Mouse (Mus musculus): ENCODE results near the gene Epx. TPM values are rescaled to one million over a fixed set of nuclear protein-coding genes. Genes with fewer than 3 reads are reported as not detected.
"Not testable (repeated sequence)": the region's sequence is repeated elsewhere in the genome, so short reads cannot be mapped to it uniquely, and the experiment has no call there.

Epx gene
- polyA plus RNA-seq, 1 experiment from 2014 or later: 0.52 TPM

DNA sequence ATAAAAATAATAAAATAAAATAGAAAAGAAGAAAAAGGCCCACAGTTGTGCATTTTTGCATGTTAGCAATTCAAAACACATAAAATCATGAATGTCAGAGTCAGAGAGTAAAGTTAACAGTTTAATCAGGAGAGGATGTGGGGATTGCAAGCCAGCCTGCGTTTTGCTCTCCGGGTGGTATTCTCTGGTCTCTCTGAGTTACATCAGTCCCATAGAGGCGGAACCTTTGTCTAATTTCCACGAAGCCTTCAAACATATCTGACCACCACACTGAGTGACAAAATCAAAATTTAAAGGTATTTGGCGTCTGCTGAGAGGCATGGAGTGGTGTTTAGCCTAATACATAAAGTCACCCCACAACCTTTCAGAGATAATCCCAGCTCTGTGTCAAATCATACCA is 9.5 kb upstream of the Epx start:
- no peak for DNase-seq
- H3K9ac ChIP-seq (replicated peaks): no peak overlapping the region
- H3K36me3 ChIP-seq (replicated peaks; ENCODE audit: insufficient read depth, low read length): no peaks in the 10 kb centered on the region
- ATAC-seq: no peak
- H3K4me2 ChIP-seq (ENCODE audit: low read depth, low read length): no peak overlapping the region
- no peak overlapping the region for H3K4me3 ChIP-seq (ENCODE audit: low read depth, low read length)
- TF ChIP-seq EP300 (IDR thresholded peaks at IDR 0.05; ENCODE audit: low read depth) (no peak), CTCF (IDR thresholded peaks at IDR 0.05; ENCODE audit: low read depth) (no peak)
- no peak overlapping the region for H3K27ac ChIP-seq (ENCODE audit: low read depth)
- H3K9me3 ChIP-seq (ENCODE audit: low read length): no peaks in the 10 kb centered on the region
- no peaks in the 10 kb centered on the region for H3K27me3 ChIP-seq (ENCODE audit: insufficient read depth, low read length)
- WGBS (ENCODE audit: insufficient replicate concordance): 66% methylated on average over 5 of the region's 5 CpGs
- H3K4me1 ChIP-seq (ENCODE audit: insufficient read depth): no peaks in the 10 kb centered on the region

DNA sequence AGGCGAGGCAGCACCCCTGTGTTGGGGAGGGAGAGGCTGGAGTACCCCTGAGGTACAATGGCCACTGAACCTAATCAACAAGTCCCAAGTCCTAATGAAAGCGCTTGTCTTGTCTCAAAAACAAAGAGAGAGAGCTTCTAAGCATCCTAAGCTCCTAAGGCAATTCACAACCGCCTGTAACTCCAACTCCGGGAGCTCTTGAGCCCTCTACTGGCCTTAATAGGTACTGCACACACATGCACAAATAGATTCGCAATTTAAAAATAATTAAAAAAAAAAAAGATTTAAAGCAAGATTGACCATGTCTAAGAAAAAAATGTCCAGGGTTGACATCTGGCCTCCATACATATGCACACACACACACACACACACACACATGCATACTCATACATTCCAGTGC is 8.2 kb upstream of the Epx start:
- DNase-seq (no peak), ATAC-seq (no peak)
- H3K36me3 ChIP-seq (replicated peaks; ENCODE audit: insufficient read depth, low read length): no peaks in the 10 kb centered on the region
- H3K9ac ChIP-seq (replicated peaks): no peak overlapping the region
- no peaks in the 10 kb centered on the region for H3K27me3 ChIP-seq (ENCODE audit: insufficient read depth, low read length)
- TF ChIP-seq CTCF (IDR thresholded peaks at IDR 0.05; ENCODE audit: low read depth): peak; percentile 66
- no peak for TF ChIP-seq EP300 (IDR thresholded peaks at IDR 0.05; ENCODE audit: low read depth)
- no peaks in the 10 kb centered on the region for H3K4me1 ChIP-seq (ENCODE audit: insufficient read depth)
- H3K27ac ChIP-seq (ENCODE audit: low read depth): no peak overlapping the region
- H3K4me2 ChIP-seq (ENCODE audit: low read depth, low read length): no peak overlapping the region
- H3K9me3 ChIP-seq (ENCODE audit: low read length): no peaks in the 10 kb centered on the region
- 33% methylated on average over 5 of the region's 5 CpGs for WGBS (ENCODE audit: insufficient replicate concordance)
- H3K4me3 ChIP-seq (ENCODE audit: low read depth, low read length): no peak overlapping the region

DNA sequence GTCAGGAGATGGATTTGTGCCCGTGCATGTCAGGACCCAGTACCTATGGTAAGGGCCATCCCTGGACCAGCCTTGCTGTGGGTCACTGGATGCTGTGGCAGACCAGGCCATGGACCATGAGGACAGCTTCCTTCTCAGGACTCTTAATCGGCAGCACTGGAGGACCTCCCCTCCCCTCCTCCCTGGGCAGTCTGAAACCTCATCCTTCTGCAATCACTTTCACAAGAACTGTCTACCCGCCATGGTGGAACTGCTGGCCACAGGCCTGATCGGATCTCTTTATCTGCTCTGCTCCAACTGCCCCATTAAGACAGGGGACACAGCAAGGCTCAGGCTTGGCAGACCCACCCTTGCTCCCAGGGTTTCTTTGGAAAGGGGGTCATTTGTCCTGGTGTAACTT is 6.4 kb upstream of the Epx start:
- TF ChIP-seq CTCF (IDR thresholded peaks at IDR 0.05; ENCODE audit: low read depth) (no peak), EP300 (IDR thresholded peaks at IDR 0.05; ENCODE audit: low read depth) (no peak)
- H3K4me2 ChIP-seq (ENCODE audit: low read depth, low read length): no peak overlapping the region
- H3K27ac ChIP-seq (ENCODE audit: low read depth): no peak overlapping the region
- ATAC-seq: no peak
- no peaks in the 10 kb centered on the region for H3K36me3 ChIP-seq (replicated peaks; ENCODE audit: insufficient read depth, low read length)
- no peak overlapping the region for H3K4me3 ChIP-seq (ENCODE audit: low read depth, low read length)
- H3K27me3 ChIP-seq (ENCODE audit: insufficient read depth, low read length): no peaks in the 10 kb centered on the region
- H3K9ac ChIP-seq (replicated peaks): no peak overlapping the region
- H3K9me3 ChIP-seq (ENCODE audit: low read length): no peaks in the 10 kb centered on the region
- no peaks in the 10 kb centered on the region for H3K4me1 ChIP-seq (ENCODE audit: insufficient read depth)
- DNase-seq: no peak
- WGBS (ENCODE audit: insufficient replicate concordance): 45% methylated on average over 4 of the region's 4 CpGs

DNA sequence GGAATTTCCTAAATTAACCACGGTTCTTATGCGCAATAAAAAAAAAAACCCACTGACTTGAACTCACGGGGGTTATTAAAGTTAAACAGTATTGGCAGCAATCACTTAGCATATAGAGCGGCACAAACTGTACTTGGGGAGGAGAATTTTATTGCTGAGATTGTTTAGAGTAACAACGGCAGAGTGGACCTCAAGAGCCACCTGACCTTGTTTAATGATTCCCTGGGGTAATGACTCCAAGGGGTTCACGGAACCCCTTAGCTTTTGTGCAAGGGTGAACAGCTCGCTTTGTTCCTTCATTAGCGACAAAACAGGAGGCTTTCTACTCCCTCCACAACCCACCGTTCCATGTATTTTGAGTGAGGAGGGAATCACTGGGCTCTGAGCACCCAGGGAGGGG is 4.5 kb upstream of the Epx start:
- Histone ChIP-seq H3K9me3 (ENCODE audit: low read length) (no peaks in the 10 kb centered on the region), H3K36me3 (replicated peaks; ENCODE audit: insufficient read depth, low read length) (no peaks in the 10 kb centered on the region), H3K4me3 (ENCODE audit: low read depth, low read length) (no peak overlapping the region), H3K27ac (ENCODE audit: low read depth) (no peak overlapping the region), H3K4me2 (ENCODE audit: low read depth, low read length) (no peak overlapping the region), H3K4me1 (ENCODE audit: insufficient read depth) (no peaks in the 10 kb centered on the region), H3K27me3 (ENCODE audit: insufficient read depth, low read length) (no peaks in the 10 kb centered on the region), H3K9ac (replicated peaks) (no peak overlapping the region)
- ATAC-seq (no peak), DNase-seq (no peak)
- TF ChIP-seq EP300 (IDR thresholded peaks at IDR 0.05; ENCODE audit: low read depth) (no peak), CTCF (IDR thresholded peaks at IDR 0.05; ENCODE audit: low read depth) (no peak)
- 75% methylated on average over 9 of the region's 9 CpGs for whole genome bisulfite sequencing (ENCODE audit: insufficient replicate concordance)

DNA sequence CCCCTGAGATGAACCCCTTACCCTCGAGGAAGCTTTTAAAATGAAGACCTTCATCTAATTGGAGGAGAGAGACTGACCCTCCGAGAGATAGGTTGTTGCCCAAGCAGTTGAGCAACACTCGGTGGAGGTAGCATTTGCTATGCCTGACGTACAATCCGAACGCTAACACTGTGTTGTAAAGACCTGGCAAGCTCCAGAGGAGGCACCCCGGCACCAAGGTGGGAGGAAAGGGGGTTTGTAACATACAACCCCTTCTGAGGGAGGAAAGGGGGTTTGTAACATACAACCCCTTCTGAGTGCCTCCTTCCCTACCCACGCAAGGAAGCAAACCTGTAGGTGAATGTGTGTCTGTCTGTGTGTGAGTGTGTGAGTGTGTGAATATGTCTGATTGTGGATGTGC is 3.6 kb downstream of the Epx start:
- H3K4me3 ChIP-seq (ENCODE audit: low read depth, low read length): no peak overlapping the region
- no peaks in the 10 kb centered on the region for H3K9me3 ChIP-seq (ENCODE audit: low read length)
- H3K27me3 ChIP-seq (ENCODE audit: insufficient read depth, low read length): no peaks in the 10 kb centered on the region
- WGBS (ENCODE audit: insufficient replicate concordance): 47% methylated on average over 8 of the region's 8 CpGs
- no peaks in the 10 kb centered on the region for H3K4me1 ChIP-seq (ENCODE audit: insufficient read depth)
- no peak overlapping the region for H3K27ac ChIP-seq (ENCODE audit: low read depth)
- TF ChIP-seq CTCF (IDR thresholded peaks at IDR 0.05; ENCODE audit: low read depth) (no peak), EP300 (IDR thresholded peaks at IDR 0.05; ENCODE audit: low read depth) (no peak)
- no peak overlapping the region for H3K4me2 ChIP-seq (ENCODE audit: low read depth, low read length)
- H3K9ac ChIP-seq (replicated peaks): no peak overlapping the region
- ATAC-seq: no peak
- no peaks in the 10 kb centered on the region for H3K36me3 ChIP-seq (replicated peaks; ENCODE audit: insufficient read depth, low read length)
- no peak for DNase-seq

DNA sequence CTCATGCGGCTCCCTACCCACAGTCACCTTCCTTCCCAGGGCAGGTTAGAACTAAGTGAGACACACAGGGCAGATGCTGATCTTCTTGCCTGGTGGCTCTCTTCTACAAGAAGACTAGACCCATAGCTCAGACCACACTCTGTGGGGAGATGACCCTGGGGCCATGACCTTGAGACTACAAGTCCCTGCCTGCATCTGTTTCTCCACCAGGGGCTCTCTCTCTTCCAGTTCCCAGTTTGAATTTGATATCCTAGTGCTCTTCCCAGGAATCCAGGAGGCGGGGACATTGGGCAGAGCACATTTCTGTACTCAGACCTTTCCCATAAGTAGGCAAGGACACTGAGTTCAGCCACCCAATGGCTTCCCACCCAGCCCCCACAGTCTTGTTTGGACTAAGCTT is 5.2 kb downstream of the Epx start:
- TF ChIP-seq EP300 (IDR thresholded peaks at IDR 0.05; ENCODE audit: low read depth): no peak
- H3K36me3 ChIP-seq (replicated peaks; ENCODE audit: insufficient read depth, low read length): no peaks in the 10 kb centered on the region
- H3K4me1 ChIP-seq (ENCODE audit: insufficient read depth): no peaks in the 10 kb centered on the region
- DNase-seq: no peak
- no peak for ATAC-seq
- 67% methylated on average over 2 of the region's 2 CpGs for WGBS (ENCODE audit: insufficient replicate concordance)
- H3K4me3 ChIP-seq (ENCODE audit: low read depth, low read length): no peak overlapping the region
- H3K9me3 ChIP-seq (ENCODE audit: low read length): no peaks in the 10 kb centered on the region
- no peaks in the 10 kb centered on the region for H3K27me3 ChIP-seq (ENCODE audit: insufficient read depth, low read length)
- H3K27ac ChIP-seq (ENCODE audit: low read depth): no peak overlapping the region
- H3K4me2 ChIP-seq (ENCODE audit: low read depth, low read length): no peak overlapping the region
- no peak overlapping the region for H3K9ac ChIP-seq (replicated peaks)

DNA sequence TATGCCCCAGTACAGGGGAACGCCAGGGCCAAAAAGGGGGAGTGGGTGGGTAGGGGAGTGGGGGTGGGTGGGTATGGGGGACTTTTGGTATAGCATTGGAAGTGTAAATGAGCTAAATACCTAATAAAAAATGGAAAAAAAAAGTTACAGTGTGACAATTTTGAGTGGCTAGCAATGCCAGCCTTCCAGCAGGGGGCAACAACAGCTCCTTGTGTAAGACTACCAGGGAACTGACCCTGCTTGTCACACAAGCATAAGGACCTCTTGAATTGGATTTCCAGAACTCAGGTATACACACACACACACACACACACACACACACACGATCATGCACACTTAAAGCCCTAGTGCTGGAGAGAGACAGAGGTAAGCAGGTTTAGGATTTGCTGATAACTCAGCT is 8.4 kb downstream of the Epx start:
- 75% methylated on average over 1 of the region's 2 CpGs for WGBS (ENCODE audit: insufficient replicate concordance)
- ATAC-seq, DNase-seq: not testable (repeated sequence)

More for the DNA sequence above, 8.4 kb downstream of the Epx start:
- H3K27me3 ChIP-seq (ENCODE audit: insufficient read depth, low read length); H3K36me3 ChIP-seq (replicated peaks; ENCODE audit: insufficient read depth, low read length); H3K9me3 ChIP-seq (ENCODE audit: low read length); H3K4me1 ChIP-seq (ENCODE audit: insufficient read depth); H3K4me2 ChIP-seq (ENCODE audit: low read depth, low read length); H3K9ac ChIP-seq (replicated peaks); H3K4me3 ChIP-seq (ENCODE audit: low read depth, low read length); H3K27ac ChIP-seq (ENCODE audit: low read depth): not testable (repeated sequence)
